Mouse (Mus musculus) large intestine, adult 2 months (tissue): ENCODE results near the gene Tfpi. TPM values are rescaled to one million over a fixed set of nuclear protein-coding genes. Genes with fewer than 3 reads are reported as not detected.
"Not testable (repeated sequence)": the region's sequence is repeated elsewhere in the genome, so short reads cannot be mapped to it uniquely, and the experiment has no call there.

Source experiments
- DNase-seq: peaks from one replicate; pipeline ENCODE4 v3.0.0-alpha.2; 2012; ENCODE audit warnings: low read depth, low spot score
- WGBS: fragments of 180-500 bp; shearing (Covaris S2); methylation state at CpG from one replicate; pipeline ENCODE4 v1.1.7; 2018; 5-methylcytosine and 5-hydroxymethylcytosine counted together
- polyA plus RNA-seq: library from polyadenylated mRNA; depleted of rRNA; stranded (reverse); fragments of >200 nt; gene quantifications from 2 replicates; pipeline ENCODE4 v1.2.3, GENCODE M21; 2012; rRNA removed

Gene Tfpi
- polyA plus RNA-seq, 1 experiment = 6.2 TPM

DNA sequence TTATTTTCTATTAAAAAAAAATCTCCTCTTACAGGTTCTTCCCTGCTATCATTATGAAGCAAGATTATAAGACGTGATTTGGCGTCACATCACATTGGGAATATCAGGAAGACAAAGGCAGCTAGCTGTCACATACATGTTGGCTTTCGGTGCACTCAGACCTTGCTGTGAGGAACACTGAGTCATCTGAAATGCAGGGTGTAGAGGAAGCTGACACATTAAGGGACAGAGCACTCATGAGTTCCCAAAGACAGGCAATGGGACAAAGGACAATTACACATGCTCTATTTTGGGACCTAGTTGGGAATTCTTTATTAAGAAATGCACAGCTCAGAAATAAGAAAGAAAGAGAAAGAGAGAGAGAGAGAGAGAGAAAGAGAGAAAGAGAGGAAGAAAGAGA lies 71.7 kb downstream of the Tfpi start:
- no peak for DNase-seq
- WGBS = 90% methylated on average over 3 of the region's 3 CpGs

DNA sequence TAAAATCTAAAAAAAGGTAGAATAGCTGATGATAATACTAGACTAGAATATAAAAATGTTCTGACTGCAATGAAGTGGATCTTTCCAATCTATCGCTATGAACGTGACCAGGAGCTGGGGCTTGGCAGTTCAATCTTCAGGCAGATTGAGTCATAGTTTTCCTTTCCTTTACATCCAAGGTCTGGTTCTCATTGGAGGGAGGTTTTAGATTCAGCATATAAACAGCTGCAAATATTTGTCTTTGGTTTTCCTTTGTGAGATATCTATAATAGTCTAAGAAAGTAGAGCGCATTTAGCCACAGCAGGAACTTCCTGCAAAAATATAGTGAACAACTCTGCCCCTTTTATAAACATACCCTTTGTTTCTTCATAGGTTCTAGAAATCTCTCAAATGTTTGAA lies 73.9 kb downstream of the Tfpi start:
- DNase-seq = no peak
- 38% methylated on average over 3 of the region's 3 CpGs for WGBS

- WGBS = 84% methylated on average over 4 of the region's 4 CpGs
- DNase-seq = no peak
These were observed 80.0 kb downstream of the Tfpi start for GRCm38 (mm10) chr2:84396557-84396956.

DNA sequence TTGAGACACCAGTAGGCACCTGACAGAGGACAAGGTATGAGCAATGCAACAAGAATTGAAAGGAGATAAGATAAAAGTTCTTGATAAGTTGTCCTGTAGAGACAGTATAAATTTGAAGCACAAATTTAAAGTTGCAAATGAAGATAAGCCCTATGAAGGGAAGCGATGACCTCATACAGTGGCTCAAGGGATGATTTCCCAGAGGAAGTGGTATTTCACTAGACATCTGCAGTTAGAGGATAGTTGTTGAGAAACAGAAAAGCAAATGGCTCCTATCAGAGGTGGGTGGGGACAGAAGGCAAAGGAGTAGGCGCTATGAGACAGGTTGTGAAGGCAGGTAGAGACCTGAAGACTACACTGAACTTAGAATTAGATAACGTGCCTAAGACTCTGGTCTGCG lies 83.3 kb downstream of the Tfpi start:
- 81% methylated on average over 4 of the region's 4 CpGs for WGBS
- DNase-seq = no peak

- DNase-seq = no peak
These were observed 87.5 kb downstream of the Tfpi start for GRCm38 (mm10) chr2:84389075-84389474.

GRCm38 (mm10) chr2:84388537-84388936 lies 88.0 kb downstream of the Tfpi start:
- 84% methylated on average over 14 of the region's 14 CpGs for WGBS
- not testable (repeated sequence) for DNase-seq

DNA sequence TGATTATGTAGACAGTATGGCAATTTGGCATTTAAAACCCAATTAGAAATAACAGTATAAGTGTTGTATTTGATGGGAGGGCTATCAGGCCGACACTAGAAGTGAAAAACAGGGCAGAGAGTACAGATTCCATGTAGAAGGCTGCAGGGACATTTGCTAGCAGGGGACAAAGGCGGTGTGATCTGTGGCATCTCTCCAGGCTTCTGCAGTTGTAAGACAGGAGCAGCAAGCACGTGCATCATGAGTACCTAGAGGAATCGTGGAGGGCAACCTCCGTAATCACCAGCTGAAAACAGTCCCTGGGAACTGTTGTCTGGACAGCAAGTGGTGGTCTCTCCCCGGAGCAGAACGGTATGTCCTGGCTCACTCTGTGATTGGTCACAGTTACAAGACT lies 88.6 kb downstream of the Tfpi start:
- WGBS = 78% methylated on average over 7 of the region's 7 CpGs
- no peak for DNase-seq

- DNase-seq = no peak
These were observed 89.1 kb downstream of the Tfpi start for GRCm38 (mm10) chr2:84387394-84388022.

GRCm38 (mm10) chr2:84386563-84387393 lies 89.8 kb downstream of the Tfpi start:
- no peak for DNase-seq

More at GRCm38 (mm10) chr2:84387394-84388022, 89.1 kb downstream of the Tfpi start:
- 67% methylated on average over 11 of the region's 11 CpGs for WGBS

GRCm38 (mm10) chr2:84384911-84385693 lies 91.5 kb downstream of the Tfpi start:
- 77% methylated on average over 6 of the region's 6 CpGs for WGBS
- DNase-seq = no peak

More at GRCm38 (mm10) chr2:84386563-84387393, 89.8 kb downstream of the Tfpi start:
- WGBS = 32% methylated on average over 18 of the region's 18 CpGs

GRCm38 (mm10) chr2:84383828-84384227 lies 92.7 kb downstream of the Tfpi start:
- DNase-seq = no peak
- 66% methylated on average over 4 of the region's 4 CpGs for WGBS

Other genes with a start within 250 kb of the Tfpi start
- 1.8 and 2.8 TPM in 2 replicates for gene Calcrl, start 51.4 kb downstream of the Tfpi start, polyA plus RNA-seq
- 71.8 and 112 TPM in 2 replicates for gene Ctnnd1, start 174.0 kb upstream of the Tfpi start, polyA plus RNA-seq
- not detected in 2 replicates for gene Btbd18, start 182.3 kb upstream of the Tfpi start, polyA plus RNA-seq
- 47.3 and 56.9 TPM in 2 replicates for gene Selenoh, start 194.0 kb upstream of the Tfpi start, polyA plus RNA-seq
- gene Gm28635, start 201.3 kb upstream of the Tfpi start, polyA plus RNA-seq = not detected in 2 replicates
- 8.4 and 9.8 TPM in 2 replicates for gene Med19, start 201.6 kb upstream of the Tfpi start, polyA plus RNA-seq
- 66.2 and 77.2 TPM in 2 replicates for gene Tmx2, start 202.4 kb upstream of the Tfpi start, polyA plus RNA-seq
- 35.1 and 53.5 TPM in 2 replicates for gene Zdhhc5, start 238.4 kb upstream of the Tfpi start, polyA plus RNA-seq